In the genomic region with DNA sequence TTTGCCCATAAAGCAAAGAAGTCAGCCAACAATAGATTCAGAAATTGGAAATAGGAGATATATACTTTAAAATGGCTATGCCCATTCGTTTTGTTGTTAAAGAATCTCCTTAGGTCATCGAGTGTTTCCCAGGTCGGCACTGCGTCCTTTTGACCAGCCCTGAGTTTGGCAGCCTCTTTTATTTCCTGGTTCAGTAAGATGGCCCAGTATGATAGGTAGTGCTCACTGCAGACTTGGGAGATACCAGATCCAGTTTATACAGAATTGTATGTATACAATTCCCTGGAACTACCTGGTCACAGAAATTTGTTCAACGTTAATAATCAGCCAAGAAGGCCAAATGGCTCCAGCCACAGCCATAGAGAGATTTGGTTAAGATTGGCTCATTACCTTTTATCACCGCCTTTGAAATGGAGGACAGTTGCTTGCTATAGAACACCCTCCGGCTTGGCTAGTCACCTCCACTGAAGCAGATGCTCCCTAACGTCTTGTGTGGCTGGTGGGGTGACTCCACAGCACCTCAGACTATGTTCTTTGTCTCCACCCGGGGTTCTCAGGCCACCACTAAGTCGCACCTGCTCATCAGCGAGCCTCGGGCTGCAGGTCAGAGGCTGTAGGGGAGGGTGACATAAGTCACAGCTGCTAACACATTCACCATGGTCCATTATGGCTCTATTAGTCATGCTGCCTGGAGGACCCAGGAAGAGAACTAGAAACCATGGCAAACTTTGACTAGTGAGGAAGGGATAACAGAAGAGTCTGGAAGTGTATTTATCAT, we compare ENCODE assay signal across 24 mouse cellular contexts. TPM values are rescaled to one million over a fixed set of nuclear protein-coding genes. Genes with fewer than 3 reads are reported as not detected.
A peak's percentile ranks its signal among the peaks of the same experiment; 100 is the strongest.
DNase-seq lines count a peak whose midpoint lies in the region; ATAC-seq and TF ChIP-seq lines count a peak whose summit lies in the region.
"Had no signal": no experiment of that assay in that cellular context is flagged by ENCODE, and none has a peak within 500 bp of the region (broad histone marks: within the 10 kb centered on the region; RNA-seq: fewer than 3 reads in every experiment).

No protein-coding gene starts in this region.

- 67% methylated on average over 12 of the region's 12 CpGs for WGBS in intestine, embryonic 15.5 days
- WGBS in intestine, postnatal 0 days = 49% methylated on average over 12 of the region's 12 CpGs
- 66% methylated on average over 12 of the region's 12 CpGs for WGBS in intestine, embryonic 16.5 days

- no peaks in the 10 kb centered on the region for H3K9me3 ChIP-seq in intestine, embryonic 15.5 days
- no peaks in the 10 kb centered on the region for H3K9me3 ChIP-seq in intestine, postnatal 0 days (ENCODE audit: control insufficient read depth)
- no peaks in the 10 kb centered on the region for H3K9me3 ChIP-seq in intestine, embryonic 16.5 days (ENCODE audit: control insufficient read depth, low read length)
- H3K9me3 ChIP-seq: embryonic facial prominence, embryonic 12.5 days; embryonic facial prominence, embryonic 15.5 days; hindbrain, embryonic 10.5 days; hindbrain, embryonic 13.5 days had no signal

- H3K27me3 ChIP-seq in intestine, embryonic 15.5 days (replicated peaks) = no peaks in the 10 kb centered on the region
- H3K27me3 ChIP-seq in intestine, postnatal 0 days (replicated peaks; ENCODE audit: control insufficient read depth, insufficient read depth, low read length) = no peaks in the 10 kb centered on the region
- H3K27me3 ChIP-seq in intestine, embryonic 16.5 days (replicated peaks; ENCODE audit: control insufficient read depth, insufficient read depth, low read length) = no peaks in the 10 kb centered on the region
- H3K27me3 ChIP-seq: CH12.LX; embryonic facial prominence, embryonic 12.5 days; embryonic facial prominence, embryonic 15.5 days; hindbrain, embryonic 13.5 days; Patski had no signal

- ATAC-seq in intestine, embryonic 15.5 days = peak; percentile 65
- ATAC-seq in intestine, postnatal 0 days = no peak
- peak; percentile 72 for ATAC-seq in intestine, embryonic 16.5 days
- ATAC-seq: forebrain, embryonic 14.5 days; hindbrain, embryonic 16.5 days; Patski had no signal

- no peak overlapping the region for H3K4me2 ChIP-seq in intestine, embryonic 15.5 days (replicated peaks)
- no peak overlapping the region for H3K4me2 ChIP-seq in intestine, postnatal 0 days (replicated peaks; ENCODE audit: low read depth)
- H3K4me2 ChIP-seq in intestine, embryonic 16.5 days (ENCODE audit: low read depth, low read length) = no peak overlapping the region
- H3K4me2 ChIP-seq: embryonic facial prominence, embryonic 12.5 days; embryonic facial prominence, embryonic 15.5 days; heart, embryonic 11.5 days; hindbrain, embryonic 13.5 days had no signal

- TF ChIP-seq CTCF in intestine, postnatal 0 days (IDR thresholded peaks at IDR 0.05; ENCODE audit: low read depth) = no peak

- no peak overlapping the region for H3K27ac ChIP-seq in intestine, embryonic 15.5 days
- no peak overlapping the region for H3K27ac ChIP-seq in intestine, postnatal 0 days (ENCODE audit: low read depth, low read length)
- no peak overlapping the region for H3K27ac ChIP-seq in intestine, embryonic 16.5 days (ENCODE audit: low read length)
- H3K27ac ChIP-seq: embryonic facial prominence, embryonic 12.5 days; embryonic facial prominence, embryonic 15.5 days; hindbrain, embryonic 10.5 days; hindbrain, embryonic 13.5 days had no signal

- no peak overlapping the region for H3K4me3 ChIP-seq in intestine, embryonic 15.5 days (replicated peaks)
- no peak overlapping the region for H3K4me3 ChIP-seq in intestine, postnatal 0 days (ENCODE audit: low read depth, low read length)
- no peak overlapping the region for H3K4me3 ChIP-seq in intestine, embryonic 16.5 days (ENCODE audit: low read length)
- H3K4me3 ChIP-seq: embryonic facial prominence, embryonic 12.5 days; embryonic facial prominence, embryonic 15.5 days; hindbrain, embryonic 10.5 days; hindbrain, embryonic 13.5 days had no signal

- peak; percentile 9 for DNase-seq in mesoderm, embryonic 11.5 days (ENCODE audit: low read depth, low spot score)
- DNase-seq in right cerebral cortex, postnatal 14 days = no peak
- no peak for DNase-seq in layer of hippocampus, adult 11-12 months (ENCODE audit: low spot score)
- DNase-seq: adrenal gland, postnatal 14 days; B cell, adult 2 months; cerebellum, adult 11 months; cerebellum, adult 2 months; cerebellum, adult 9-11 months; cerebellum, postnatal 25 days; gastrocnemius, postnatal 10 days; gastrocnemius, postnatal 36 days had no signal

- H3K36me3 ChIP-seq in intestine, embryonic 15.5 days = no peaks in the 10 kb centered on the region
- no peaks in the 10 kb centered on the region for H3K36me3 ChIP-seq in intestine, postnatal 0 days (ENCODE audit: control insufficient read depth, insufficient read depth)
- no peaks in the 10 kb centered on the region for H3K36me3 ChIP-seq in intestine, embryonic 16.5 days (ENCODE audit: control insufficient read depth, insufficient read depth, low read length)
- H3K36me3 ChIP-seq: embryonic facial prominence, embryonic 12.5 days; embryonic facial prominence, embryonic 15.5 days; G1E; hindbrain, embryonic 10.5 days; hindbrain, embryonic 13.5 days had no signal

- no peaks in the 10 kb centered on the region for H3K4me1 ChIP-seq in intestine, embryonic 15.5 days (replicated peaks)
- H3K4me1 ChIP-seq in intestine, postnatal 0 days (replicated peaks; ENCODE audit: control insufficient read depth, insufficient read depth, low read length) = no peaks in the 10 kb centered on the region
- no peaks in the 10 kb centered on the region for H3K4me1 ChIP-seq in intestine, embryonic 16.5 days (ENCODE audit: control insufficient read depth, insufficient read depth, low read length)
- H3K4me1 ChIP-seq: embryonic facial prominence, embryonic 12.5 days; embryonic facial prominence, embryonic 15.5 days; hindbrain, embryonic 10.5 days; hindbrain, embryonic 13.5 days had no signal

- no peak overlapping the region for H3K9ac ChIP-seq in intestine, embryonic 15.5 days
- H3K9ac ChIP-seq in intestine, postnatal 0 days (ENCODE audit: low read depth, low read length) = no peak overlapping the region
- H3K9ac ChIP-seq in intestine, embryonic 16.5 days (ENCODE audit: low read depth, low read length) = no peak overlapping the region
- H3K9ac ChIP-seq: embryonic facial prominence, embryonic 12.5 days; embryonic facial prominence, embryonic 15.5 days; hindbrain, embryonic 13.5 days had no signal

RNA-seq across cellular contexts. Expression of gene Fat1, which starts 23.9 kb away (rescaled TPM):
- polyA plus RNA-seq in intestine, embryonic 15.5 days (2015; fragmentation: Nextera tagmentation; extraction: Ambion mirVana) = 13.4 and 14.8 TPM in 2 replicates
- 10.4 and 10.7 TPM in 2 replicates for polyA plus RNA-seq in intestine, postnatal 0 days (2015; fragmentation: Nextera tagmentation; extraction: Ambion mirVana)
- polyA plus RNA-seq in intestine, embryonic 16.5 days (2015; fragmentation: Nextera tagmentation; extraction: Ambion mirVana) = 10.8 and 11.4 TPM in 2 replicates
- polyA plus RNA-seq: G1E had no signal
